Mouse (Mus musculus): Measurements from ENCODE around the gene Plvap. TPM values are rescaled to one million over a fixed set of nuclear protein-coding genes. Genes with fewer than 3 reads are reported as not detected.

The Plvap gene
- polyA plus RNA-seq, 1 experiment, result 0.18 TPM

DNA sequence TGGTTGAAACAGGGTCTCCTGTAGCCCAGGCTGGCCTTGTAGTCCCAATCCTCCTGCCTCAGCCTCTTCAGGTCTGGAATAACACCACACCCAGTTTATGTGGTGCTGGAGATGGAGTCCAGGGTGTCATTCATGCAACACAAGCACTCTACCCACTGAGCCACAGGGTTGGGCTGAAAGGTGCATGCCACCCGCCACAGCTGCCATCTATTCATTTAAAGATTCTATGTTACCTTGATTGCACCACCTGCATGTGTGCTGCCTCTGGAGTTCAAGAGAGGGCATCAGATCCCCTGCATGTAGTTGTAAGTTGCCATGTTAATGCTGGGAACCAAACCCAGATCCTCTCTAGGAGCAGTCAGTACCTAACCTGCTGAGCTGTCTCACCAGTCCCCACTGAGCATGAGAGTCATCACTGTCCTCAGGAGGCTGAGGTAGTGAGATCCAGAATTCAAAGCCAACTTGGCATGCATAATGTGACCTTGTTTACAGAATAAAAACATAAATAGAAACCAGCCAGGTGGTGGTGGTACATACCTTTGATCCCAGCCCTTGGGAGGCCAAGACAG, 14.4 kb downstream of the Plvap start:
- Histone ChIP-seq H3K4me1 (ENCODE audit: control insufficient read depth) (peaks cover 7% of the 10 kb centered on the region), H3K36me3 (ENCODE audit: control insufficient read depth) (peaks cover 14% of the 10 kb centered on the region), H3K27me3 (ENCODE audit: control insufficient read depth) (no peaks in the 10 kb centered on the region), H3K4me3 (replicated peaks) (no peak overlapping the region), H3K9me3 (ENCODE audit: control insufficient read depth, low read length) (no peaks in the 10 kb centered on the region)
- no peak for TF ChIP-seq GATA1 (IDR thresholded peaks at IDR 0.05; ENCODE audit: low read length)
- no peak for TF ChIP-seq TAL1 (IDR thresholded peaks at IDR 0.05; ENCODE audit: low read length)

DNA sequence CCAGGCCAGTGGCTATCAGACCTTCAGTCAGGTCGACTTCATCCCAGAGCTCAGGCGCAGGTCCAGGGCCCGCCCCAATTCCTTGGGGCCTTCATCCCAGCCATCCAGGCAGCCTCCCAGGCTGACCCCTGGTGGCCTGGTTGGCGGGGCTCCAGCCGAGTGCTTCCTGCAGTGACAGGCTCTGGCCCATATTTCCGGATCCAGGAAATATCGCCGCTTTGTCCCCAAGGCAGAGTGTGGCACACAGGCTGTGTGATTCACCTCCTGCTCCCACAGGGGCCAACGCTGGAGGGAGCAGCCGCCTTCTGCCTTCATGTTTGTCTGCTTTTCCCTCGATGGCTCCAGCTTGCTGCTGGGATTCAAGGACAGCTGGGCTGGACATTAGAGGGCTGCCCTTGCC, 15.1 kb downstream of the Plvap start:
- Histone ChIP-seq H3K36me3 (ENCODE audit: control insufficient read depth) (peaks cover 21% of the 10 kb centered on the region), H3K9me3 (ENCODE audit: control insufficient read depth, low read length) (no peaks in the 10 kb centered on the region), H3K4me3 (replicated peaks) (no peak overlapping the region), H3K4me1 (ENCODE audit: control insufficient read depth) (peaks cover 9% of the 10 kb centered on the region), H3K27me3 (ENCODE audit: control insufficient read depth) (no peaks in the 10 kb centered on the region)
- TF ChIP-seq GATA1 (IDR thresholded peaks at IDR 0.05; ENCODE audit: low read length) (no peak), TAL1 (IDR thresholded peaks at IDR 0.05; ENCODE audit: low read length) (no peak)

DNA sequence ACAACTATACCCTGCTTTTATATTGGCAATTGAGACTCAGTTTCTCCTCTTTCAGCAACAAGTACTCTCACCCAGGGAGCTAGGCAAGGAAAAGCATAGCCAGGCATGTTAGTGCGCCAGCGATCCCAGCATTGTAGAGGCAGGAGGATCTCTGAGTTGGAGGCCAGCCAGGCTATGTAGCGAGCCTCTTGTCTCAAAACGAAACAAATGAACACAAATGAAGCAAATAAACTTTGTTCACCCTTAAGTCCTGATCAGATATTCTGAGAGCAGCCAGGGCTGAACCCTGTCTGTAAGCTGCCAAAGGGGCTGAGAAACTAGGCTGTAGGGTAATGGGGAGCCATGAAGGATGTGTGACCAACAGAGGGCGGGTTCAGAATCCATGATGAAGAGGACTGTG, 15.7 kb downstream of the Plvap start:
- Histone ChIP-seq H3K4me1 (ENCODE audit: control insufficient read depth) (peaks cover 9% of the 10 kb centered on the region), H3K36me3 (ENCODE audit: control insufficient read depth) (peaks cover 27% of the 10 kb centered on the region), H3K4me3 (replicated peaks) (no peak overlapping the region), H3K27me3 (ENCODE audit: control insufficient read depth) (no peaks in the 10 kb centered on the region), H3K9me3 (ENCODE audit: control insufficient read depth, low read length) (no peaks in the 10 kb centered on the region)
- TF ChIP-seq TAL1 (IDR thresholded peaks at IDR 0.05; ENCODE audit: low read length) (no peak), GATA1 (IDR thresholded peaks at IDR 0.05; ENCODE audit: low read length) (no peak)

DNA sequence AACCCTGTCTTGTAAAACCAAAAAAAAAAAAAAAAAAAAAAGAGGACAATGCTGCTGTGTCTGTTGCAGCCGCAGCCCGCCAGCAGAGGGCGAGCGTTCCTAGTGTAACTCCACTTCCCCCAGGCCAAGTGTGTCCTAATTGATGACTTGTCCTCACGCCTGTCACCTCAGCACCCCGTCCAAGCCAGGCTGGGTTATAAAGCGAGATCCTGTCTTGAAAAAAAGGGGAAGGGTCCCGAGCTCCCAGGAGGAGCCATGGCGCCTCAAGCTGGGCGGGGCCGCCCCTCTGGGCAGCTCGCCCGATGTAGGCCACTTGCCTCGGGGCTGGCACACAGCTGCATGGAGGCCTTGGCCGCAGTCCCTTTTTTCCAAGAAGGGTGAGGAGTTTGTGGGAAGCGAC, 16.5 kb downstream of the Plvap start:
- H3K9me3 ChIP-seq (ENCODE audit: control insufficient read depth, low read length), result no peaks in the 10 kb centered on the region
- H3K4me1 ChIP-seq (ENCODE audit: control insufficient read depth), result peaks cover 11% of the 10 kb centered on the region
- no peaks in the 10 kb centered on the region for H3K27me3 ChIP-seq (ENCODE audit: control insufficient read depth)
- H3K4me3 ChIP-seq (replicated peaks), result no peak overlapping the region
- TF ChIP-seq TAL1 (IDR thresholded peaks at IDR 0.05; ENCODE audit: low read length) (no peak), GATA1 (IDR thresholded peaks at IDR 0.05; ENCODE audit: low read length) (no peak)
- H3K36me3 ChIP-seq (ENCODE audit: control insufficient read depth), result peaks cover 33% of the 10 kb centered on the region

DNA sequence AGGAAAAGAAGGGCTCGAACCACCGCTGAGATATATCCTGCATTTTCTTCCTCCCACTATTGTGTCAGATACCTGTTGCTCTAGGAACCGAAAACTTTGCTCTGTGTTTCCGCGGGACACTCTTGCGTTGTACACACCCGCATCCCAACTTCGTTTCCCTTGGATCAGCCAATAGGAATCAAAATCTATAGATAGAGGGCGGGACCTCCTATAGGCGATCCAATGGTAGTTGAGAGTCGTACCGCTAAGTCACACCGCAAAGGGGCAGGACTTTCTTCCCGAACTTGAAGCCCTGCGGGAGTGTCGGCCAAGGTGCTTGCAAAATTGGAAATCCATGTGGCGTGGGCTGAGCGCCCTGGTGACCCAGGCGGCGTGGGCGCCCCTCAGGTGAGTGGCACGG, 23.1 kb downstream of the Plvap start:
- Histone ChIP-seq H3K27me3 (ENCODE audit: control insufficient read depth) (peaks cover 3% of the 10 kb centered on the region; the same call in 1 of the 2 replicates), H3K4me1 (ENCODE audit: control insufficient read depth) (peaks cover 62% of the 10 kb centered on the region), H3K36me3 (ENCODE audit: control insufficient read depth) (peaks cover 32% of the 10 kb centered on the region), H3K9me3 (ENCODE audit: control insufficient read depth, low read length) (no peaks in the 10 kb centered on the region), H3K4me3 (replicated peaks) (peak overlapping the region; percentile 85)
- TF ChIP-seq TAL1 (IDR thresholded peaks at IDR 0.05; ENCODE audit: low read length) (no peak), GATA1 (IDR thresholded peaks at IDR 0.05; ENCODE audit: low read length) (no peak)

DNA sequence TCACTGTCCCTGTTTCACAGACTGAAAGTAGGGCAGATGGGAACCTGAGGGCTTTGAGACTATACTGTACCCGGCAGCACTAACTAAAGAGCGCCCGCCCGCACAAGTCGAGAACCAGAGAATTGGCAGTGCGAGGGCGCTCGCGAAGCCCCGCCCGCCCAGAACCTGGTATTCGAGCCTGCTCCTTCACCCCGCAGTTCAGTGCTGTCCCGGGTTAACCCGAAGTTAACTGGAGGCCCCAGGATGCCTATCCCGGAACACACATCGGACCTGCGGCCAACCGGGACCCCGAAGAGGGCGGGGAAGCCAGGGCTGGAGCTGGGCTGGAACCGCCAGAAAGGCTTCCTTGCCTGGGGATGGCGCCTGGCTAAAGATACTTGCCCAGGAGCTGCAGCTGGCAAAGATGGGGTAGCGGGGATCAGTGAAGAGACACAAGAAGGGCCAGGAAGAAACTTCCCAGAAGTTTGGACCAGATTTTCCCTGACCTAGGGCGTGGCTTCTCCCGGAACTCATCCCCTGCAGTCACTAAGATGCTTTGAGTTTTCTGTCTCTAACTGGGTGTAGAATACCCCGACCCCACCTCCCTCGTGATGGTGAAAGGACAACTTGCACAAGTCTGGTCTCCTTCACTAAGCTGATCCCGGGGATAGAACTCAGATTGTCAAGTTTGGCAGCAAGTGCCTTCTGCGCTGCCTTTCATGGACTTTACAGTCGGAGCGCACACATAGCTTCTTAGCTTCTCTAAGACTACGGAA, 23.7 kb downstream of the Plvap start, which contains the start of gene Gtpbp3:
Gtpbp3 (plus strand) TSS at position 413 of the 755 bp plus-strand sequence.
- no peaks in the 10 kb centered on the region for H3K9me3 ChIP-seq (ENCODE audit: control insufficient read depth, low read length)
- peaks cover 28% of the 10 kb centered on the region for H3K36me3 ChIP-seq (ENCODE audit: control insufficient read depth)
- no peak for TF ChIP-seq GATA1 (IDR thresholded peaks at IDR 0.05; ENCODE audit: low read length)
- peak within 1 kb of the TSS; percentile 85 for H3K4me3 ChIP-seq (replicated peaks)
- H3K4me1 ChIP-seq (ENCODE audit: control insufficient read depth), result peaks cover 64% of the 10 kb centered on the region
- peaks cover 3% of the 10 kb centered on the region; the same call in 1 of the 2 replicates for H3K27me3 ChIP-seq (ENCODE audit: control insufficient read depth)

DNA sequence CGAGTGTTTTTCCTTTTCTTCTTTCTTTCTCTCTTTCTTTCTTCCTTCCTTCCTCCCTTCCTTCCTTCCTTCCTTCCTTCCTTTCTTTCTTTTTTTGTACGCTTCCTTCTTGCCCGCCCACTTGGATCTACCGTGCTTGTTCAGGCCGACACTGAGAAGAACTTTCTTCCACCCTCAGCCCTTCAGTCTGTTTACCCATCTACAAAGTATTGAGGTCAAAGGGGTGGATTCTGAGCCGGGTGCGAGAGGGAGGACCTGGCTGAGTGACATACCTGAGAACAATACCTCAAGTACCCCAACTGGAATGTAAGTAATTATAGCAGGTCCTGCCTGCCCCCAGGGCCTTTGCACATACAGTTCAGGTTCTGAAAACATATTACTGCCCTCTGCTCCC, 25.4 kb downstream of the Plvap start:
- H3K36me3 ChIP-seq (ENCODE audit: control insufficient read depth), result peaks cover 11% of the 10 kb centered on the region
- peaks cover 63% of the 10 kb centered on the region for H3K4me1 ChIP-seq (ENCODE audit: control insufficient read depth)
- TF ChIP-seq TAL1 (IDR thresholded peaks at IDR 0.05; ENCODE audit: low read length) (no peak), GATA1 (IDR thresholded peaks at IDR 0.05; ENCODE audit: low read length) (no peak)

DNA sequence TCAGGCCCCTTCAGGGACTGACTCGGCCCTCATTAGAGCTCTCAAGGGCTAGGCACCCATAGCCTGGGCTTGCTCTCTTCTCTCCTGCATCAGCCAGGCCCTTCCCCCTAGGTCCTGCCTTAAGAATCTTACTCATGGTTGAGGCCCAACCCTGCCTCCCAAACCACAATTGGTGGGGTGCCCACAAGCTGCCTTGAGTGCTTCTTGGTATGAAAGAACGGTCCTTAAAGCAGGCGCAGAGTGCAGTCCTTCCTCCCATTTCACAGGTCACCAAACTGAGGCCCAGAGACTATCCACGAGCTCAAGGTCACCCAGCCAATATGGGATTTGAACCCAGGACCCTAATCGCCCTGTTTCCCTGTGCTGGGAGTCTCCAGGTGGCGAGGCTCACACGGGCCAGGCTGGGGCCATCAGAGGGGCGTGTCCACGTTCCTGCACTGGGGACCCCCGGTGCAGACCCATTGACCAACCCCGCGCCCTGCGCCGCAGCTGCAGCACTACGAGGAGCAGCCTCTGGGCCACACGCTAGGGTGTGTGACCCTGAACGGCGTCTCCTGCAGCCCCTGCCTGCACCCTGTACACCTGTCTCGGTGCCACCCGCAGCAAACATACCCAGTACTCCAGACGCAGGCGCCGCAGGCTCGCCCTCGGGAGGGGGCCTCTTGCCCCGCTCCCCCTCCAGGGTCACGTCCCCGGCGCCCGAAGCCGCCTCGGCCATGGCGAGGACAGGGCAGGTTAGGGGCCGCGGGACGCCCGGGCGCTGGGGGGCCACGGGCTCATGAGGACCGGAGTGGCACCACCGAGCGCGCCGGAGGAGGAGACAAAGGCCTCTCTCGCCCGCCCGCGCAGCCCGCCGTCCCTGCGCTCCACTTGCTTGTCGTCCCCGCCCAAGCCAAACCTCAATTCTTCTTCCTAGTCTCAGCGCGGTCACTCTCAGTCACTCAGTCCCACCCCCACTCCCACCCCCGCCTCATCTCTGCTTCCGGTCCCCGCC, 26.1 kb downstream of the Plvap start, which contains the start of gene Ano8:
Ano8 (minus strand) TSS at position 822 of the 994 bp plus-strand sequence.
- Histone ChIP-seq H3K4me1 (ENCODE audit: control insufficient read depth) (peaks cover 69% of the 10 kb centered on the region), H3K36me3 (ENCODE audit: control insufficient read depth) (peaks cover 5% of the 10 kb centered on the region), H3K9me3 (ENCODE audit: control insufficient read depth, low read length) (no peaks in the 10 kb centered on the region), H3K27me3 (ENCODE audit: control insufficient read depth) (peaks cover 3% of the 10 kb centered on the region), H3K4me3 (replicated peaks) (peak within 1 kb of the TSS; percentile 67)
- no peak for TF ChIP-seq GATA1 (IDR thresholded peaks at IDR 0.05; ENCODE audit: low read length)
- TF ChIP-seq TAL1 (IDR thresholded peaks at IDR 0.05; ENCODE audit: low read length), result no peak

More for the DNA sequence above, 25.4 kb downstream of the Plvap start:
- H3K27me3 ChIP-seq (ENCODE audit: control insufficient read depth), result peaks cover 3% of the 10 kb centered on the region; the same call in 1 of the 2 replicates
- no peaks in the 10 kb centered on the region for H3K9me3 ChIP-seq (ENCODE audit: control insufficient read depth, low read length)
- no peak overlapping the region for H3K4me3 ChIP-seq (replicated peaks)

Data from erythroblast, embryonic 14.5 days (primary cell).